In genomic region chr7:19410766-19411344, GRCm38 (mm10) we compare ENCODE assay signal across 11 mouse cellular contexts. TPM values are rescaled to one million over a fixed set of nuclear protein-coding genes. Genes with fewer than 3 reads are reported as not detected.
DNase-seq lines count a peak whose midpoint lies in the region; ATAC-seq lines count a peak whose summit lies in the region.
"Had no signal": no experiment of that assay in that cellular context is flagged by ENCODE, and none has a peak within 500 bp of the region (broad histone marks: within the 10 kb centered on the region; RNA-seq: fewer than 3 reads in every experiment).

No protein-coding gene starts in this region.

- intact Hi-C loops in gastrocnemius, postnatal 36 days (cut with DNase I), result no loop called here

- 85% methylated on average over 11 of the region's 11 CpGs for WGBS in forebrain, embryonic 12.5 days

- H3K4me2 ChIP-seq in forebrain, embryonic 12.5 days, result no peak overlapping the region

- H3K9me3 ChIP-seq in forebrain, embryonic 12.5 days, result 0 out of 2 replicates have a peak, but pooled peaks cover 4% of the 10 kb centered on the region

- H3K4me1 ChIP-seq in forebrain, embryonic 12.5 days, result no peaks in the 10 kb centered on the region

- no peak overlapping the region for H3K4me3 ChIP-seq in forebrain, embryonic 12.5 days (replicated peaks)

- ATAC-seq in forebrain, embryonic 12.5 days (ENCODE audit: low FRiP score), result no peak

- H3K9ac ChIP-seq in forebrain, embryonic 12.5 days, result no peak overlapping the region

- DNase-seq in A20 (ENCODE audit: low read depth, low spot score), result peak; percentile 22
- DNase-seq in adrenal gland, adult (ENCODE audit: inconsistent age in 2 of 2, low spot score in 1 of 2), result peak; percentile 75 to 87
- peak; percentile 82 to 89 for DNase-seq in gastrocnemius, postnatal 36 days
- DNase-seq in heart, postnatal 4 days, result peak; percentile 92
- DNase-seq in layer of hippocampus, adult 8-10 months (ENCODE audit: low spot score in 2 of 2), result no peak
- no peak for DNase-seq in cerebellum, adult 8-10 months
- DNase-seq: lung, adult 18-20 months; thymus, postnatal 36 days had no signal

- H3K36me3 ChIP-seq in forebrain, embryonic 12.5 days (replicated peaks), result no peaks in the 10 kb centered on the region
- H3K36me3 ChIP-seq: G1E had no signal

- H3K27me3 ChIP-seq in forebrain, embryonic 12.5 days, result peaks cover 30% of the 10 kb centered on the region; the same call in 1 of the 2 replicates

- no peak overlapping the region for H3K27ac ChIP-seq in forebrain, embryonic 12.5 days

RNA-seq across cellular contexts. Expression of gene Ckm, which starts 6.3 kb away (rescaled TPM):
- total RNA-seq in gastrocnemius, postnatal 36 days (2021), result over 10,000 TPM; 41,999 to 48,159 TPM
- 1,000 to 10,000 TPM; 2,784 to 3,078 TPM for total RNA-seq in heart, postnatal 4 days (2021)
- polyA plus RNA-seq in forebrain, embryonic 12.5 days (2016; fragmentation: Nextera tagmentation; extraction: Ambion mirVana), result not detected in 2 replicates
- total RNA-seq in layer of hippocampus, adult 8-10 months (2022), result 1 to 10 TPM in 1 of 4 experiments, under 1 TPM in 1, not detected in 2; 0.18 to 4.8 TPM
- total RNA-seq: layer of hippocampus, postnatal 14 days had no signal
- polyA plus RNA-seq: G1E had no signal

RNA-seq across cellular contexts. Expression of gene Klc3, which starts 7.0 kb away (rescaled TPM):
- total RNA-seq in gastrocnemius, postnatal 36 days (2021), result under 1 TPM; 0.25 to 0.38 TPM
- total RNA-seq in heart, postnatal 4 days (2021), result under 1 TPM; 0.33 to 0.36 TPM
- 2.8 and 5.4 TPM in 2 replicates for polyA plus RNA-seq in forebrain, embryonic 12.5 days (2016; fragmentation: Nextera tagmentation; extraction: Ambion mirVana)
- total RNA-seq in layer of hippocampus, adult 8-10 months (2022), result 1 to 10 TPM; 3.7 to 8.4 (median 6.9) TPM

RNA-seq across cellular contexts. Expression of gene Ercc2, which starts 29.0 kb away (rescaled TPM):
- total RNA-seq in gastrocnemius, postnatal 36 days (2021), result 1 to 10 TPM; 8.5 to 9.8 TPM
- 10 to 100 TPM; 13.8 to 18.6 TPM for total RNA-seq in heart, postnatal 4 days (2021)
- 23.3 and 23.7 TPM in 2 replicates for polyA plus RNA-seq in forebrain, embryonic 12.5 days (2016; fragmentation: Nextera tagmentation; extraction: Ambion mirVana)
- total RNA-seq in layer of hippocampus, adult 8-10 months (2022), result 10 to 100 TPM; 36.0 to 41.5 (median 37.7) TPM

RNA-seq across cellular contexts. Expression of gene Mark4, which starts 47.8 kb away (rescaled TPM):
- 10 to 100 TPM; 14.9 to 15.5 TPM for total RNA-seq in gastrocnemius, postnatal 36 days (2021)
- total RNA-seq in heart, postnatal 4 days (2021), result 10 to 100 TPM; 28.8 to 30.3 TPM
- polyA plus RNA-seq in forebrain, embryonic 12.5 days (2016; fragmentation: Nextera tagmentation; extraction: Ambion mirVana), result 14.0 and 14.3 TPM in 2 replicates
- 100 to 1,000 TPM in 1 of 4 experiments, 10 to 100 TPM in 3; 87.6 to 103 (median 95.0) TPM for total RNA-seq in layer of hippocampus, adult 8-10 months (2022)

RNA-seq across cellular contexts. Expression of gene Ppp1r13l, which starts 51.3 kb away (rescaled TPM):
- 1 to 10 TPM; 2.4 to 2.6 TPM for total RNA-seq in gastrocnemius, postnatal 36 days (2021)
- 10 to 100 TPM; 39.0 to 47.2 TPM for total RNA-seq in heart, postnatal 4 days (2021)
- polyA plus RNA-seq in forebrain, embryonic 12.5 days (2016; fragmentation: Nextera tagmentation; extraction: Ambion mirVana), result 4.8 and 5.3 TPM in 2 replicates
- 1 to 10 TPM; 5.7 to 9.2 (median 8.1) TPM for total RNA-seq in layer of hippocampus, adult 8-10 months (2022)

Comparison
In these comparisons a context has a peak if more than half of its experiments do, and no peak if none do; other contexts are left out.
1. DNase-seq: peak in A20 (single experiment), adrenal gland, adult (2 of 2), gastrocnemius, postnatal 36 days (2 of 2) and heart, postnatal 4 days (single experiment); none in layer of hippocampus, adult 8-10 months (0 of 2) and cerebellum, adult 8-10 months (single experiment).
2. RNA of gene Ckm, which starts 6.3 kb away (total RNA-seq): 41,999 to 48,159 TPM in gastrocnemius, postnatal 36 days and 2,784 to 3,078 TPM in heart, postnatal 4 days; 0.18 to 4.8 TPM in layer of hippocampus, adult 8-10 months; every median in the first group is over 100 times any median in the second.